Comparison of ENCODE assay signal across 9 mouse cellular contexts in genomic region chr6:112489181-112489909, GRCm38 (mm10). TPM values are rescaled to one million over a fixed set of nuclear protein-coding genes. Genes with fewer than 3 reads are reported as not detected.
DNase-seq lines count a peak whose midpoint lies in the region; ATAC-seq and TF ChIP-seq lines count a peak whose summit lies in the region.
"Had no signal": no experiment of that assay in that cellular context is flagged by ENCODE, and none has a peak within 500 bp of the region (broad histone marks: within the 10 kb centered on the region; RNA-seq: fewer than 3 reads in every experiment).

No protein-coding gene starts in this region.

- peak overlapping the region; percentile 70 for H3K4me2 ChIP-seq in lung, embryonic 15.5 days
- H3K4me2 ChIP-seq in heart, embryonic 16.5 days (ENCODE audit: low read depth, low read length) = peak overlapping the region; percentile 68
- peak overlapping the region; percentile 74 for H3K4me2 ChIP-seq in limb, embryonic 13.5 days (replicated peaks)

- H3K27me3 ChIP-seq in lung, embryonic 15.5 days = peaks cover 48% of the 10 kb centered on the region
- H3K27me3 ChIP-seq in heart, embryonic 16.5 days (ENCODE audit: control insufficient read depth, insufficient read depth, low read length) = peaks cover 49% of the 10 kb centered on the region
- peaks cover 80% of the 10 kb centered on the region for H3K27me3 ChIP-seq in limb, embryonic 13.5 days

- no peak for DNase-seq in lung, postnatal 4 days
- peak; percentile 63 for DNase-seq in retina, postnatal 1 day
- no peak for DNase-seq in layer of hippocampus, postnatal 14 days (ENCODE audit: low spot score in 2 of 2)

- no peaks in the 10 kb centered on the region for H3K36me3 ChIP-seq in lung, embryonic 15.5 days
- no peaks in the 10 kb centered on the region for H3K36me3 ChIP-seq in heart, embryonic 16.5 days (ENCODE audit: control insufficient read depth, insufficient read depth)
- H3K36me3 ChIP-seq in limb, embryonic 13.5 days = no peaks in the 10 kb centered on the region

- no peak for ATAC-seq in lung, embryonic 15.5 days (ENCODE audit: borderline replicate concordance, extremely low read depth, low FRiP score, low TSS enrichment)
- ATAC-seq in heart, embryonic 16.5 days (replicated peaks; ENCODE audit: extremely low read depth, insufficient read depth, low FRiP score) = 0 out of 2 replicates have a peak, but pooled peaks have one; percentile 8
- ATAC-seq in limb, embryonic 13.5 days (ENCODE audit: low FRiP score, low read depth) = peak; percentile 25; the same call in 1 of the 2 replicates
- ATAC-seq in cerebellum, adult (ENCODE audit: insufficient number of reproducible peaks, low FRiP score, low TSS enrichment) = no peak

- TF ChIP-seq POLR2A in cortical plate, adult 2 months (IDR thresholded peaks at IDR 0.05; ENCODE audit: extremely low read depth, insufficient read depth, low read length) = no peak

- no peak overlapping the region for H3K27ac ChIP-seq in lung, embryonic 15.5 days
- no peak overlapping the region for H3K27ac ChIP-seq in cortical plate, adult 2 months (ENCODE audit: insufficient read depth, low read length)
- H3K27ac ChIP-seq in heart, embryonic 16.5 days (ENCODE audit: low read length) = no peak overlapping the region
- H3K27ac ChIP-seq in limb, embryonic 13.5 days = no peak overlapping the region

- H3K9me3 ChIP-seq in lung, embryonic 15.5 days = no peaks in the 10 kb centered on the region
- no peaks in the 10 kb centered on the region for H3K9me3 ChIP-seq in heart, embryonic 16.5 days (replicated peaks; ENCODE audit: control insufficient read depth, low read length)
- H3K9me3 ChIP-seq in limb, embryonic 13.5 days = no peaks in the 10 kb centered on the region

- peak overlapping the region; percentile 40 for H3K4me3 ChIP-seq in lung, embryonic 15.5 days
- H3K4me3 ChIP-seq in cortical plate, adult 2 months (ENCODE audit: insufficient read depth, low read length) = peak overlapping the region; percentile 25
- H3K4me3 ChIP-seq in heart, embryonic 16.5 days (ENCODE audit: low read length) = peak overlapping the region; percentile 54
- peak overlapping the region; percentile 43 for H3K4me3 ChIP-seq in limb, embryonic 13.5 days

- no peak overlapping the region for H3K9ac ChIP-seq in lung, embryonic 15.5 days
- H3K9ac ChIP-seq in heart, embryonic 16.5 days (ENCODE audit: low read length) = 0 out of 2 replicates have a peak overlapping the region, but pooled peaks have one; percentile 30
- H3K9ac ChIP-seq in limb, embryonic 13.5 days = peak overlapping the region; percentile 35; the same call in 1 of the 2 replicates

- WGBS in lung, embryonic 15.5 days = 5% methylated on average over 72 of the region's 72 CpGs
- 6% methylated on average over 72 of the region's 72 CpGs for WGBS in heart, embryonic 16.5 days
- WGBS in limb, embryonic 13.5 days = 5% methylated on average over 62 of the region's 72 CpGs

- peaks cover 20% of the 10 kb centered on the region for H3K4me1 ChIP-seq in lung, embryonic 15.5 days
- H3K4me1 ChIP-seq in cortical plate, adult 2 months (ENCODE audit: control insufficient read depth, insufficient read depth, low read length) = no peaks in the 10 kb centered on the region
- H3K4me1 ChIP-seq in heart, embryonic 16.5 days (ENCODE audit: control insufficient read depth, insufficient read depth, low read length) = peaks cover 7% of the 10 kb centered on the region
- H3K4me1 ChIP-seq in limb, embryonic 13.5 days = peaks cover 22% of the 10 kb centered on the region

- no peak for TF ChIP-seq CTCF in cortical plate, adult 2 months (IDR thresholded peaks at IDR 0.05; ENCODE audit: extremely low read depth, insufficient read depth, low read length)

RNA-seq across cellular contexts. Expression of gene Oxtr, which starts 0.4 kb away (rescaled TPM):
- polyA plus RNA-seq in lung, embryonic 15.5 days (2015; fragmentation: Nextera tagmentation; extraction: Ambion mirVana) = 0.12 and 0.20 TPM in 2 replicates
- polyA plus RNA-seq in cortical plate, adult 2 months (2012; rRNA removed) = 3.5 and 4.1 TPM in 2 replicates
- polyA plus RNA-seq in heart, embryonic 16.5 days (2015; fragmentation: Nextera tagmentation; extraction: Ambion mirVana) = 0.16 and 0.18 TPM in 2 replicates
- 0.28 and 0.42 TPM in 2 replicates for polyA plus RNA-seq in limb, embryonic 13.5 days (2015; fragmentation: Nextera tagmentation; extraction: Ambion mirVana)
- total RNA-seq in layer of hippocampus, postnatal 14 days (2021) = 10 to 100 TPM in 1 of 2 experiments, 1 to 10 TPM in 1; 8.2 to 10.7 TPM

RNA-seq across cellular contexts. Expression of gene Cav3, which starts 30.0 kb away (rescaled TPM):
- polyA plus RNA-seq in lung, embryonic 15.5 days (2015; fragmentation: Nextera tagmentation; extraction: Ambion mirVana) = 3.5 and 3.8 TPM in 2 replicates
- 0.13 and 0.25 TPM in 2 replicates for polyA plus RNA-seq in cortical plate, adult 2 months (2012; rRNA removed)
- 126 and 127 TPM in 2 replicates for polyA plus RNA-seq in heart, embryonic 16.5 days (2015; fragmentation: Nextera tagmentation; extraction: Ambion mirVana)
- polyA plus RNA-seq in limb, embryonic 13.5 days (2015; fragmentation: Nextera tagmentation; extraction: Ambion mirVana) = 7.8 and 9.3 TPM in 2 replicates
- under 1 TPM; 0.55 to 0.94 TPM for total RNA-seq in layer of hippocampus, postnatal 14 days (2021)
- total RNA-seq: adrenal gland, adult 18-20 months had no signal

Comparison
In these comparisons a context has a peak if more than half of its experiments do, and no peak if none do; other contexts are left out.
1. ATAC-seq: peak in heart, embryonic 16.5 days (single experiment) and limb, embryonic 13.5 days (single experiment); none in lung, embryonic 15.5 days (single experiment) and cerebellum, adult (single experiment).
2. RNA of gene Cav3, which starts 30.0 kb away (polyA plus RNA-seq): 126 to 127 TPM in heart, embryonic 16.5 days; 7.8 to 9.3 TPM in limb, embryonic 13.5 days, 3.5 to 3.8 TPM in lung, embryonic 15.5 days and 0.13 to 0.25 TPM in cortical plate, adult 2 months; every median in the first group is over 10 times any median in the second.
3. Peak in every context shown above with its lines, with median percentiles within 50 percentile points of each other: H3K4me2 ChIP-seq and H3K4me3 ChIP-seq.